ENCODE assay signal across 8 mouse cellular contexts in the genomic region with DNA sequence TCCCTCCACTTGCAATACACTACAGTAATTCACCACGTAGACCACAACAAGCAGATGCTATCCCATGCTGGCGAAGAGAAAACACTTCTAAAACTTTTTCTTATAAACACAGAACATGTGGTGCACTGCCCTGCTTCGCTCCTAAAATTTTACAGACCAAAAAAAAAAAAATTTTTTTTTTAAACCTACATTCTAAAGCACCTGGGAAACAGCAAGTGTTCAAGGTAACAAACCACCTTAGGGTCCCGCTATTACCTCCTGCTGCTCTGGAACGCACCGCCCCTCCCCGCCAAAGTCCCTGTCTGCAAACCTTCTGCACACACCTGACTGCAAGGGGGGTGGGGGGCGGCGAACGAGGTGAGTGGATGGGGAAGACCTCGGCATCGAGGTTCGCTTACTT. TPM values are rescaled to one million over a fixed set of nuclear protein-coding genes. Genes with fewer than 3 reads are reported as not detected.
DNase-seq lines count a peak whose midpoint lies in the region; ATAC-seq and TF ChIP-seq lines count a peak whose summit lies in the region.

A gene (plus strand): TSS at position 301 of the 400 bp plus-strand sequence.

- intact Hi-C loops in heart, adult 2 months (cut with DNase I): loop anchor here (2.0 to 10.0 kb wide), 4 partner anchors 66 to 188 kb away; a partner anchor contains a TSS

- POLR2A ChIA-PET in Patski (lab: Charles Lee): no interaction called here

- in situ Hi-C loops in Patski (cut with MboI; ENCODE audit: low pct_unique_long_range_greater_than_20kb): no loop called here

- TF ChIP-seq POLR2A in heart, adult 2 months (IDR thresholded peaks at IDR 0.05; ENCODE audit: insufficient read depth, low read depth, low read length): no peak

- peak within 1 kb of the TSS; percentile 94 for H3K4me3 ChIP-seq in heart, adult 2 months
- peak within 1 kb of the TSS; percentile 98 for H3K4me3 ChIP-seq in forebrain, embryonic 16.5 days (replicated peaks; ENCODE audit: low read length)
- peak within 1 kb of the TSS; percentile 84 for H3K4me3 ChIP-seq in hindbrain, embryonic 14.5 days (replicated peaks; ENCODE audit: low read length)
- peak within 1 kb of the TSS; percentile 96 for H3K4me3 ChIP-seq in liver, embryonic 16.5 days (ENCODE audit: low read depth, low read length)

- no peaks in the 10 kb centered on the region for H3K9me3 ChIP-seq in forebrain, embryonic 16.5 days (ENCODE audit: control insufficient read depth, low read length)
- H3K9me3 ChIP-seq in hindbrain, embryonic 14.5 days (ENCODE audit: control insufficient read depth, low read length): no peaks in the 10 kb centered on the region
- no peaks in the 10 kb centered on the region for H3K9me3 ChIP-seq in liver, embryonic 16.5 days (replicated peaks; ENCODE audit: control insufficient read depth, low read length)

- peaks cover 6% of the 10 kb centered on the region for H3K36me3 ChIP-seq in heart, adult 2 months (ENCODE audit: control insufficient read depth, insufficient read depth, low read length)
- H3K36me3 ChIP-seq in forebrain, embryonic 16.5 days (ENCODE audit: control insufficient read depth, insufficient read depth): no peaks in the 10 kb centered on the region
- peaks cover 3% of the 10 kb centered on the region; the same call in 1 of the 2 replicates for H3K36me3 ChIP-seq in hindbrain, embryonic 14.5 days (replicated peaks; ENCODE audit: control insufficient read depth, insufficient read depth)
- no peaks in the 10 kb centered on the region; the same call in 1 of the 2 replicates for H3K36me3 ChIP-seq in liver, embryonic 16.5 days (ENCODE audit: control insufficient read depth, insufficient read depth)

- no peaks in the 10 kb centered on the region; the same call in none of the 2 replicates for H3K79me2 ChIP-seq in heart, adult 2 months (replicated peaks; ENCODE audit: control insufficient read depth, insufficient read depth, low read length)

- no peak for DNase-seq in heart, adult 2 months
- DNase-seq in heart, adult 9 months (ENCODE audit: low spot score in 2 of 2): no peak
- DNase-seq in Patski (ENCODE audit: low read depth, low spot score): no peak
- DNase-seq in hindbrain, embryonic 14.5 days (ENCODE audit: low spot score): no peak
- DNase-seq in urinary bladder, postnatal 4 days (ENCODE audit: low spot score in 2 of 2): no peak
- DNase-seq in embryo, embryonic 11 days: no peak

- CTCF ChIA-PET in Patski (lab: Charles Lee): no interaction called here

- peak within 1 kb of the TSS; percentile 92 for H3K4me2 ChIP-seq in forebrain, embryonic 16.5 days (ENCODE audit: low read length)
- peak within 1 kb of the TSS; percentile 81 for H3K4me2 ChIP-seq in hindbrain, embryonic 14.5 days (replicated peaks)
- peak within 1 kb of the TSS; percentile 84 for H3K4me2 ChIP-seq in liver, embryonic 16.5 days (ENCODE audit: low read depth, low read length)

- ATAC-seq in Patski: no peak
- ATAC-seq in forebrain, embryonic 16.5 days: no peak
- ATAC-seq in hindbrain, embryonic 14.5 days (ENCODE audit: low FRiP score): no peak
- no peak for ATAC-seq in liver, embryonic 16.5 days (ENCODE audit: low read depth)

- H3K27ac ChIP-seq in heart, adult 2 months: peak within 1 kb of the TSS; percentile 100
- peak within 1 kb of the TSS; percentile 99 for H3K27ac ChIP-seq in forebrain, embryonic 16.5 days (ENCODE audit: low read length)
- peak within 1 kb of the TSS; percentile 98 for H3K27ac ChIP-seq in hindbrain, embryonic 14.5 days
- peak within 1 kb of the TSS; percentile 100 for H3K27ac ChIP-seq in liver, embryonic 16.5 days (ENCODE audit: low read length)

- H3K9ac ChIP-seq in heart, adult 2 months (ENCODE audit: low read depth, low read length): peak within 1 kb of the TSS; percentile 95
- peak within 1 kb of the TSS; percentile 94 for H3K9ac ChIP-seq in forebrain, embryonic 16.5 days (replicated peaks; ENCODE audit: low read depth, low read length)
- H3K9ac ChIP-seq in hindbrain, embryonic 14.5 days: peak within 1 kb of the TSS; percentile 88
- H3K9ac ChIP-seq in liver, embryonic 16.5 days (ENCODE audit: low read depth, low read length): peak within 1 kb of the TSS; percentile 100

- TF ChIP-seq EP300 in heart, adult 2 months (IDR thresholded peaks at IDR 0.05; ENCODE audit: insufficient read depth, low read depth, low read length): no peak

- 1% methylated on average over 13 of the region's 13 CpGs for WGBS in heart, adult 2 months
- under 1% methylated on average over 13 of the region's 13 CpGs for WGBS in forebrain, embryonic 16.5 days
- WGBS in hindbrain, embryonic 14.5 days: 1% methylated on average over 13 of the region's 13 CpGs
- 0% methylated on average over 13 of the region's 13 CpGs for WGBS in liver, embryonic 16.5 days (ENCODE audit: insufficient replicate concordance)

- no peak for TF ChIP-seq CTCF in heart, adult 2 months (IDR thresholded peaks at IDR 0.05)
- no peak for TF ChIP-seq CTCF in Patski (IDR thresholded peaks at IDR 0.05)

- H3K27me3 ChIP-seq in heart, adult 2 months (ENCODE audit: control insufficient read depth, insufficient read depth, low read length): no peaks in the 10 kb centered on the region
- no peaks in the 10 kb centered on the region for H3K27me3 ChIP-seq in Patski
- no peaks in the 10 kb centered on the region for H3K27me3 ChIP-seq in forebrain, embryonic 16.5 days (replicated peaks; ENCODE audit: control insufficient read depth, insufficient read depth, low read length)
- H3K27me3 ChIP-seq in hindbrain, embryonic 14.5 days (ENCODE audit: control insufficient read depth, insufficient read depth, low read length): no peaks in the 10 kb centered on the region
- H3K27me3 ChIP-seq in liver, embryonic 16.5 days (ENCODE audit: control insufficient read depth, insufficient read depth, low read depth, low read length): no peaks in the 10 kb centered on the region

- H3K4me1 ChIP-seq in heart, adult 2 months (ENCODE audit: control insufficient read depth, insufficient read depth, low read length): peaks cover 9% of the 10 kb centered on the region
- peaks cover 25% of the 10 kb centered on the region for H3K4me1 ChIP-seq in forebrain, embryonic 16.5 days (replicated peaks; ENCODE audit: control insufficient read depth, insufficient read depth, low read length)
- H3K4me1 ChIP-seq in hindbrain, embryonic 14.5 days (replicated peaks; ENCODE audit: control insufficient read depth, insufficient read depth, low read length): peaks cover 30% of the 10 kb centered on the region
- H3K4me1 ChIP-seq in liver, embryonic 16.5 days (ENCODE audit: control insufficient read depth, low read depth, low read length): peaks cover 17% of the 10 kb centered on the region

RNA-seq across cellular contexts. Expression of the gene that starts here (rescaled TPM):
- 10 to 100 TPM; 67.5 to 72.2 TPM for total RNA-seq in heart, adult 2 months (2021)
- 31.3 and 42.6 TPM in 2 replicates for polyA plus RNA-seq in heart, adult 2 months (2012; rRNA removed)
- polyA plus RNA-seq in Patski (2021): 75.5 TPM
- polyA plus RNA-seq in forebrain, embryonic 16.5 days (2015; fragmentation: Nextera tagmentation; extraction: Ambion mirVana): 48.2 and 56.7 TPM in 2 replicates
- 43.4 and 46.0 TPM in 2 replicates for polyA plus RNA-seq in hindbrain, embryonic 14.5 days (2014; fragmentation: Nextera tagmentation; extraction: Ambion mirVana)
- 83.7 and 84.5 TPM in 2 replicates for polyA plus RNA-seq in liver, embryonic 16.5 days (2015; fragmentation: Nextera tagmentation; extraction: Ambion mirVana)
